Mouse (Mus musculus): Measurements from ENCODE around the gene Tsga8. TPM values are rescaled to one million over a fixed set of nuclear protein-coding genes. Genes with fewer than 3 reads are reported as not detected.

The Tsga8 gene
- not detected in 2 replicates for polyA plus RNA-seq (2012; rRNA removed)

DNA sequence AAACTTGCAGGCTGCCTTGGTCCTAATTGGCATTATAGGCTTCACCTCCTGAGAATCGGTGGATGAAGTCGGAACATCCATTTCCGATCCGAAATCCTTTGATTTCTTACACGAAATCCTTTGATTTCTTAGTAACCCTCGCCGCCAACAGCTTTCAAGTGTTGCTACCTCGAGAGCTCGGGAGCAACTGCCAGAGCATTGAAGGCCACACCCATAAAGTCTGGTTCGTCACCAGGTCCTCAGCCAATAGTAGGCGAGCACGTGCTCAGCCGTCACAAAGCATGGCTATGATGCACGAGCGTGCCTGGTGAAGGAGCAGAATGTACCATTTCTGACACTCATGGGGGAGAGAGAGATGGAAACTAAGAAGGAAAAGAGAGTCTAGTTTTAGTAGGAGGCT is at the start of gene Tsga8:
Gene Tsga8 (minus strand): TSS at position 327 of the 400 bp plus-strand sequence.
- H3K27ac ChIP-seq (ENCODE audit: insufficient read depth, low read depth, low read length) = no peak within 1 kb of the TSS
- 91% methylated on average over 15 of the region's 15 CpGs for WGBS
- H3K27me3 ChIP-seq (ENCODE audit: control insufficient read depth, insufficient read depth, low read length) = no peaks in the 10 kb centered on the region
- H3K4me3 ChIP-seq (ENCODE audit: low read depth, low read length) = no peak within 1 kb of the TSS
- no peaks in the 10 kb centered on the region for H3K4me1 ChIP-seq (ENCODE audit: control insufficient read depth, insufficient read depth, insufficient read length, low read length)
- H3K36me3 ChIP-seq (ENCODE audit: control insufficient read depth, insufficient read depth, low read length) = no peaks in the 10 kb centered on the region
- TF ChIP-seq POLR2A (IDR thresholded peaks at IDR 0.05; ENCODE audit: low read depth, low read length) = no peak
- no peak for TF ChIP-seq CTCF (IDR thresholded peaks at IDR 0.05; ENCODE audit: extremely low read depth, insufficient read length, insufficient replicate concordance, low read depth, low read length)
